Mouse (Mus musculus) stomach, embryonic 15.5 days (tissue): ENCODE measurements at regions not wholly inside any gene's neighbourhood (a gene's known extent, or its start where the extent isn't known, plus 50 kb on each side); places are given as distances from the start of the nearest gene placed in this dataset.

Source experiments
- ATAC-seq: fragments of 200-750 bp; cut with Nextera tagmentation; 2 replicates; pipeline ENCODE4 v1.8.0; 2017; ENCODE audit warnings: low read depth, moderate number of reproducible peaks, moderate TSS enrichment; ENCODE audit not compliant: insufficient read depth, low FRiP score
- H3K27ac ChIP-seq: fragments of 300-500 bp; sonication (generic); 2 replicates; pipeline ENCODE4 v1.5.1; 2015; ENCODE audit warnings: mild to moderate bottlenecking, inconsistent platforms
- H3K27me3 ChIP-seq: fragments of 300-500 bp; sonication (generic); replicated peaks from 2 replicates; pipeline ENCODE4 v1.6.1; 2015; ENCODE audit warnings: inconsistent platforms
- H3K36me3 ChIP-seq: fragments of 300-500 bp; sonication (generic); 2 replicates; pipeline ENCODE4 v1.6.1; 2015; ENCODE audit warnings: inconsistent platforms
- H3K4me1 ChIP-seq: fragments of 300-500 bp; sonication (generic); 2 replicates; pipeline ENCODE4 v1.6.1; 2015; ENCODE audit warnings: inconsistent platforms
- H3K4me2 ChIP-seq: fragments of 300-500 bp; sonication (generic); 2 replicates; pipeline ENCODE4 v1.6.1; 2015; ENCODE audit warnings: mild to moderate bottlenecking, inconsistent platforms
- H3K4me3 ChIP-seq: fragments of 300-500 bp; sonication (generic); replicated peaks from 2 replicates; pipeline ENCODE4 v1.5.1; 2015; ENCODE audit warnings: inconsistent platforms
- H3K9ac ChIP-seq: fragments of 300-500 bp; sonication (generic); 2 replicates; pipeline ENCODE4 v1.6.1; 2015; ENCODE audit warnings: inconsistent platforms
- H3K9me3 ChIP-seq: fragments of 300-500 bp; sonication (generic); 2 replicates; pipeline ENCODE4 v1.6.1; 2016; ENCODE audit warnings: inconsistent platforms
- WGBS: fragments of 180-500 bp; shearing (Covaris S2); methylation state at CpG from one replicate; pipeline ENCODE4 v1.1.7; 2015; 5-methylcytosine and 5-hydroxymethylcytosine counted together

DNA sequence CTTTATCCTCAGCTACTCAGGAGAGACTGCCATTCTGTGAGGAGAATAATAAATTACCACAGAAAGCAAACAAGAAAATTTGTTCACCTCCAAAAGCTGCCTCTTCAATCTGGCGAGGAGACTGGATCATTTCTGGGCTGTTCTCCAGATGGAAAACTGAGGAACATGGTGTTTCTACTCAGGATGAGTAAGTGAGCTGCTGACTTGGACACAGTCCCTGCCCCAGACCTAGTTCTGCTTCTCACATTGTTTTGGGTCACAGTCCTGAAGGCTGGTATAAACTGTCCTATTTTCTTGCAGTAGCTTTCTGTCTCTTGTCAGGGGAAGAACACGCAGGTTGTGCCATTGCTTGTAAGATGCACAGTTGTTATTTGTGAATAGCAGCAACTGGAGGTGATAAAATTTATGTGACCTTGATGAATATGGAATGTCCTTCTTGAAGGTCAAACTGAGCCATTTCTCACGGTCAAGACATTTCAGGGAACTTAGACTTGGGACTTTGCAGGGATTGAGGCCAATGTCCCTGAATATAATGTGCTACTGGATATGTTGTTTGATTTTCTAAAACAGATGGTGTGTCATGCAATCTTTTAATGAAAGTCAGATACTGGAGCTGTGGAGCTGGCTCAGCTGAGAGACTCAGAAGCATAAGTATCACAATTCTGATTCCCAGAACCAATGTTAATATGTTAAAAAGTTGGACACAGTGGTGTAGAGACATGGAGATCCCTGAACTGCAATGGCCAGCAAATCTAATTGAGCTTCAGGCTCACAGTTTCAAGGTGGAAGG lies 102.2 kb downstream of the Edn1 start:
- WGBS, result 69% methylated on average over 3 of the region's 3 CpGs
- Histone ChIP-seq H3K4me3 (no peak overlapping the region), H3K4me1 (no peaks in the 10 kb centered on the region), H3K9me3 (no peaks in the 10 kb centered on the region), H3K27me3 (no peaks in the 10 kb centered on the region), H3K27ac (no peak overlapping the region), H3K36me3 (no peaks in the 10 kb centered on the region), H3K9ac (no peak overlapping the region), H3K4me2 (no peak overlapping the region)
- ATAC-seq, result no peak

DNA sequence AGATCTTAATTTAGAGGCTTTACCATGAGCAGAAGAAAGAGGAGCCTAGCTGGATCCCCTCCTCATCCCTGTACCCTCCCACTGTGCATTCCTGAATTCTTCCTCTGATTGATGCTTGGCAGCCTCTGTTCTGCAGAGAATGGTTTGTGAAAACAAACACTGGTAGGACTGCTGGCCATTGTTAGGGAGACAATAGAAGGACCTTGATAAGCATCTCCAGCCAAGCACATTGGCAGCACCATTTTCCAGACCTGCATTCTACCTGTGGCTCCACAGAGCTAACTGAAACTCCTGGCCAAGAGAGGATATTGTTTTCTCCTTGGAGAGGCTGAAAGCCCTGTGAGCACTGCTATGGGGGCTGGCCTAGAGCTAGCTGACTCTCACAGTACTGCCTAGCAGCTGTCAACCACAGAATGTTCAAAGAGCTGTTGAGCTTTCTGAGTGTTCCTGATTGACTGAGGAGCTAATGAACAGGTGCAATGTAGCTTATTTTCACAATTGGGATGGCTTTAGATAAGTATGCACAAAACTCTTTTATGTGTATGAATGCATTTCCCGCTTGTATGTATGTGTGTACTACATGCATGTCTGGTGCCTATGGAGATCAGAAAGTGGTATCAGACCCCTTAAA lies 111.5 kb downstream of the Edn1 start:
- 84% methylated on average over 1 of the region's 1 CpGs for WGBS
- Histone ChIP-seq H3K4me3 (no peak overlapping the region), H3K4me2 (no peak overlapping the region), H3K27ac (no peak overlapping the region), H3K9me3 (no peaks in the 10 kb centered on the region), H3K36me3 (no peaks in the 10 kb centered on the region), H3K4me1 (no peaks in the 10 kb centered on the region), H3K27me3 (no peaks in the 10 kb centered on the region), H3K9ac (no peak overlapping the region)
- no peak for ATAC-seq

DNA sequence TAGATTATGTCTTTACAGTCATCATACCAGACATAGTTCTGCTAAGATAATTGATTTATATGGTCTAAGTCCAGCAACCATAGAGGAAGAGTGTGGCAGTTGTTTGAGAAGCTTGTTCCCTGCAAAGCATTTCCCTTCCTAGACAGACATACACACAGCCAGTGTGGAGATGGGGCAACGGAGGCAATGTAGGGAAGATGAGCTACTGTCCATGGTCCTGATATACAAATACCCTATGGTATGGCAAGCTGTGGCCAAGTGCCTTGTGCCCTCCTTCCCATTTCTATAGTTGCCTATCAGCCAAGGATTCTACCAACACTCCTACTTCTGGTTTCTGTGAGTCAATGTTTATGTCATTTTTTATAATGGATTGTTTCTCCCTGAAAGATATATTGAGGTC lies 145.6 kb downstream of the Edn1 start:
- Histone ChIP-seq H3K4me1 (no peaks in the 10 kb centered on the region), H3K27ac (no peak overlapping the region), H3K27me3 (no peaks in the 10 kb centered on the region), H3K9ac (no peak overlapping the region), H3K4me2 (no peak overlapping the region), H3K9me3 (no peaks in the 10 kb centered on the region), H3K4me3 (no peak overlapping the region), H3K36me3 (no peaks in the 10 kb centered on the region)
- WGBS, result 4% methylated on average over 1 of the region's 1 CpGs
- no peak for ATAC-seq

DNA sequence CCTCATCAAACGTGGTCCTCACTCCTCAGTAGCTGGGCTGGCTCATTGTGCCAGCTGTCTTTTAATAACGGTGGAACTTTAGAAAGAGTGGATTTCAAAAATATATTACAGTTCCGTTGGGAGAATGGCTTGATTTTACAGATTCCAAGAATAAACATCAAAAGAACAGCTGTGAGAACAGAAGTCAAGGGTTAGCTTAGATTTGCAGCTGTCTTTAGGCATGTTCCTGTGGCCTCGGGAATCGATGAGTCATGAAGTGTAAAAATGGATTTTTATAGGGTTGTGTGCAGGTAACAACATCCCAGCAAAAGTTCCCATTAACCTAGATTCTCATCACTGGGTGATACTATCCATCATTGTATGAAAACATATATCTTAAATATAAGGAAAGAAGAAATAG lies 152.4 kb downstream of the Edn1 start:
- Histone ChIP-seq H3K27me3 (no peaks in the 10 kb centered on the region), H3K9ac (no peak overlapping the region), H3K27ac (no peak overlapping the region), H3K4me1 (no peaks in the 10 kb centered on the region), H3K36me3 (no peaks in the 10 kb centered on the region), H3K4me3 (no peak overlapping the region), H3K4me2 (no peak overlapping the region), H3K9me3 (no peaks in the 10 kb centered on the region)
- no peak for ATAC-seq
- WGBS, result 64% methylated on average over 5 of the region's 5 CpGs

DNA sequence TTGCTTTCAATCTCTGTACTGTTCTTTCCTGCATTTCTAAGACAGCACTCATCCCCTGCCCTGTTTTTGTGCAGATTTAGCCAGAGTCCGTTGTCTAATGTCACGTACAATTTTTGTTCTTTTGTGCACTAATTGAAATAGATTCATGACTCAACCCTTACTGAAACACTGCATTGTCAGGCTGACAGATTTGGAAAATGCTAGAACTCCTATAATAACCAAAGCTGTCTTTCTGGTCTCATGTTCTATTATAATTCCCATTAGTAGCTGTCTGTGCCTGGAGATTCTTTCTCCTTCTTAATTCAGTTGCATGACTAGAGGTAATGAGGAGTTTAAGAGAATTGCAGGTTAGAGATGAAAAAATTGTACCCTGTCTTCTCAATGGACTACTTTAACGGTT lies 158.6 kb downstream of the Edn1 start:
- H3K36me3 ChIP-seq, result no peaks in the 10 kb centered on the region
- H3K4me2 ChIP-seq, result no peak overlapping the region
- H3K9me3 ChIP-seq, result no peaks in the 10 kb centered on the region
- no peak for ATAC-seq
- WGBS, result 73% methylated on average over 3 of the region's 3 CpGs
- no peaks in the 10 kb centered on the region for H3K4me1 ChIP-seq
- H3K4me3 ChIP-seq, result no peak overlapping the region
- H3K27ac ChIP-seq, result no peak overlapping the region
- no peak overlapping the region for H3K9ac ChIP-seq
- no peaks in the 10 kb centered on the region for H3K27me3 ChIP-seq

DNA sequence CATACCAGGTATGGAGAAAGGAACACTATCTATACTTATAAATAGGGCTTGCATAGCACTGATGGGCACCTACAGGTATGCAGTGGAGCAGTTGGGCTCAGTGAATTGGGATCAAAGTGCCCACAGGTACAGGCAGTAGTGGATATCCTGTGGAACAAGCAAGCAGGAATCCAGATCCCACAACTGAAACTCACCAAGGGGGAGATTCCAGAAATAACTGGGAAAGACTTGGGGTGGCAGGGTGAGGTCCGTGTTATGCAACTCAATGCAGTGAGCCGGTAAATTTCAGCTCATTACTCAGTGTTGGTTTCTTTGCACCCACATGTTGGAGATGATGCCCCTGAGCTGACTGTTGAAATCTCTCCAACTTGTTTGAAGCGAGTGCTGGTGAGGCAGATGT lies 177.5 kb downstream of the Edn1 start:
- Histone ChIP-seq H3K4me3 (no peak overlapping the region), H3K27me3 (no peaks in the 10 kb centered on the region), H3K36me3 (no peaks in the 10 kb centered on the region), H3K9me3 (no peaks in the 10 kb centered on the region), H3K4me2 (no peak overlapping the region), H3K4me1 (no peaks in the 10 kb centered on the region), H3K27ac (no peak overlapping the region), H3K9ac (no peak overlapping the region)
- no peak for ATAC-seq
- 83% methylated on average over 3 of the region's 3 CpGs for WGBS

DNA sequence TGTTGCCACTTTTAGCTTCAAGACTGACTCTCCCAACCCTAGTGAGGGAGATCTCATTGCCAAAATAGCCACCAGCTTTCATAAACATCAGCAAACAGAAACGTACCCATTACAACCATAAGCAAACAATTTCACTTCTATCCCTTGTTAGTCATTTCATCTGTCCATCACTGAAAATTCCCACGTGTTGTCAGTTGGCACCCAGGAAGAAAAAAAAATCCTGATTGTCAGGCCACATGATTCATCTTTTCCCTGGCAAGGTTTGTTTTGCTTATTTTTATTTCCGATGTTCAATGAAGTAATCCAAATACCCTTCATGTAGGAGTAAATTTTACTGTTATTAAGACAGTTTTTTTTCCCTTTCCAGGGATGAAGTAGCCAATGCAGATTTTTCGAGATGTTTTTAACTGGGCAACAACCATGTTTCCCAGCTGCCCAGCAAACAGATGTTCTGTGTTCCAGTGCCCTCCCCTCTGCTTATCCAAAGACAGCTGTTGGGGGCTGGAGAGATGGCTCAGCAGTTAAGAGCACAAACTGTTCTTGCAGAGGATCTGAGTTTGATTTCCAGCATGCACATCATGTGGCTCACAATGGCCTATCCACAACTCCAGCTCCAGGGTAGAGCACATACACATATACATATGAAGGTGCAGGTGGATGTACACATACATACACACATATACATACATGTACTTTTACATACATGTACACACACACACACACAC lies 189.3 kb upstream of the Phactr1 start:
- 56% methylated on average over 4 of the region's 4 CpGs for WGBS
- Histone ChIP-seq H3K9ac (no peak overlapping the region), H3K27ac (no peak overlapping the region), H3K4me2 (no peak overlapping the region), H3K4me1 (no peaks in the 10 kb centered on the region), H3K4me3 (no peak overlapping the region), H3K9me3 (no peaks in the 10 kb centered on the region), H3K27me3 (no peaks in the 10 kb centered on the region), H3K36me3 (no peaks in the 10 kb centered on the region)
- no peak for ATAC-seq

DNA sequence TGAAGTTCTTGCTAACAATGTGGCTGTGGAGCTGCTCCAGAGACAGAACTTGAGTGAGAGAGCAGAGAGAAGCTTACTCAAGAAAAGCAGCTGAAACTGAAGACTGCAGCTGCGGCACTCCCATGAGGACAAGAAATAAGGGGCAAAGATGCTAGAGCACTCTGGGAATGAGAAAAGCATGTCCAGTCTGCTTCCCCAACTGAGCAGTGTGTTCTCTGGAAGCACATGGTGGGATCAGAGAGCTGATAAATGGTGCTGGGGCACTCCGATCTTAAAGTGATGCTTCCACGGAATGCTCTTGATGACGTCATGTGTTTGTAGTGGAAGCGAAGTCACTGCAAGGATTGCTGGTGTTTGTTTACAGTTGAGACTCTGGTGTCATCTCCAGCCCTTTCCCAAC lies 186.1 kb upstream of the Phactr1 start:
- Histone ChIP-seq H3K27ac (no peak overlapping the region), H3K4me3 (no peak overlapping the region), H3K9me3 (no peaks in the 10 kb centered on the region), H3K4me2 (no peak overlapping the region), H3K27me3 (no peaks in the 10 kb centered on the region), H3K36me3 (no peaks in the 10 kb centered on the region), H3K9ac (no peak overlapping the region), H3K4me1 (no peaks in the 10 kb centered on the region)
- 51% methylated on average over 5 of the region's 5 CpGs for WGBS
- ATAC-seq, result no peak

DNA sequence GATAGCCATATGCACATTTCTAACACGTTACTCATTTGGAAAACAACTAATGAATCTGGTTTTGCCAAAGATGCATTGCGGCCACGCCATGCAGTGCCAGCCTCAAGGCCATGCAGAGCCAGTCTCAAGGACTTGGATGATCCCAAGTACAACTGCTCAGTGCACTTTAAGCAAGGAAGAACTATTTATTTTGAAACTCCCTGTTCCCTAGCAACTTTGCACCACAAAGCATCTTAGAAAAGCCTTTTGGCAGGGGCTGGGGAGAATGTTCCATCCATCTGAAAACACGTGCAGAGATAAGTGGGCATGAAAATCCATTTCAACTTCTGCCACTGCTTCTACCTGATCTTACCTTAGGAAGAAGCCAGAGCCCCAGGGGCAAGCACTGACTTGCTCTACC lies 182.1 kb upstream of the Phactr1 start:
- WGBS, result 70% methylated on average over 4 of the region's 4 CpGs

DNA sequence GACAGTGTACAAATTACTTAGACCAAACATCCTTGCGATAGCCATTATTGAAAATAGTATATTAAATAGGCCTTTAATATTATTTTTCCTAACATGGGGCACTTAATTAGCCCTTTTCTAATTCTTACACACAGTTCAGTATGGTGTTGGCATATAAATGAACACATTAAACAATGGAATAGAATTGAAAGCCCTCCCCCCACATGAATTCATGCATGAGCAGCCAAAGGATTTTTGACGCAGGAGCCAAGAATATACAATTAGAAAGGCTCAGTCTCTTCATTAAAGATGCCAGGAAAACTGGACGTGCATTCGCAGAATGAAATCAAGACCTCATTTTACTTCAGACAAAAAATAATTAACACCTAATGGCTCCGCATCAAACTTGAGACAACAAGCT lies 172.9 kb upstream of the Phactr1 start:
- Histone ChIP-seq H3K36me3 (no peaks in the 10 kb centered on the region), H3K9me3 (no peaks in the 10 kb centered on the region), H3K4me1 (no peaks in the 10 kb centered on the region), H3K27ac (no peak overlapping the region), H3K4me2 (no peak overlapping the region), H3K9ac (no peak overlapping the region), H3K27me3 (no peaks in the 10 kb centered on the region), H3K4me3 (no peak overlapping the region)
- WGBS, result 91% methylated on average over 5 of the region's 5 CpGs
- no peak for ATAC-seq

More for the DNA sequence above, 182.1 kb upstream of the Phactr1 start:
- Histone ChIP-seq H3K4me2 (no peak overlapping the region), H3K27me3 (no peaks in the 10 kb centered on the region), H3K36me3 (no peaks in the 10 kb centered on the region), H3K4me3 (no peak overlapping the region), H3K27ac (no peak overlapping the region), H3K9me3 (no peaks in the 10 kb centered on the region), H3K9ac (no peak overlapping the region), H3K4me1 (no peaks in the 10 kb centered on the region)
- no peak for ATAC-seq

DNA sequence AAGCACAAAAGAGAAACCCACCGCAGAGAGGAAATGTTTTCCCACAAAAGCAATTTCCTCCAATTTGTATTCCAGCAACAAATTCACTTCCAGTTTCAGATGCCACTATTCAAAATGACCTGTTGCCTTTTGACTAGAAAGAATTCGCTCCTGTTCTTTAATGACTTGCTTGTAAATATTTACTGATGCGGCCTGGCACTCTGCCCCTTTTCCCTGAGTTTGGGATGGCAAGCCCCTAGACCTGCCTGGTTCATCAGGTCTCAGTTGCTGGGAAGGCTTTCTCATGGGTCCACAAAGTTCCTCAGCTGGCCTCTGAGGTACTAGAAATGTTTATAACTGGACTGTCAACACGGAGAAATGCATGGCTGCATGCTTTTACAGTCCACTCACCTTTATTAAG lies 161.7 kb upstream of the Phactr1 start:
- no peak for ATAC-seq
- H3K4me1 ChIP-seq, result peaks cover 3% of the 10 kb centered on the region; the same call in 1 of the 2 replicates
- no peaks in the 10 kb centered on the region for H3K27me3 ChIP-seq
- H3K27ac ChIP-seq, result no peak overlapping the region
- H3K9me3 ChIP-seq, result no peaks in the 10 kb centered on the region
- H3K9ac ChIP-seq, result no peak overlapping the region
- no peak overlapping the region for H3K4me2 ChIP-seq
- H3K4me3 ChIP-seq, result no peak overlapping the region
- 47% methylated on average over 4 of the region's 4 CpGs for WGBS
- H3K36me3 ChIP-seq, result no peaks in the 10 kb centered on the region

DNA sequence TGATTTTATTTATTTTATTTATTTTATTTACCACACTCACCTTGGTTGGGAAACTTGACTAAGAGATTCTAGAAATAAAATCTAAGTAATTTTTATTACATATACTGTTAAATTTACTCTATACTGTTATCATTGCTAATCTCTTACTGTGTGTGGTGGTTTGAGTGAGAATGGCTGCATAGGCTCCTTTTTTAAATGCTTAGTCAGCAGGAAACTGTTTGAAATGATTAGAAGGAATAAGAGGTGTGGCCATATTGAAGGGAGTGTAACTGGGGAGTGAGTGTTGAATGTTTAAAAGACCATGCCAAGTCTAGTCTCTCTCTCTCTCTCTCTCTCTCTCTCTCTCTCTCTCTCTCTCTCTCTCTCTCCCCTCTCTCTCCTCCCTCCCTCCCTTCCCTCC lies 157.9 kb upstream of the Phactr1 start:
- Histone ChIP-seq H3K4me2 (no peak overlapping the region), H3K9me3 (no peaks in the 10 kb centered on the region), H3K27ac (no peak overlapping the region), H3K36me3 (no peaks in the 10 kb centered on the region), H3K4me3 (no peak overlapping the region), H3K4me1 (peaks cover 13% of the 10 kb centered on the region; the same call in 1 of the 2 replicates), H3K9ac (no peak overlapping the region), H3K27me3 (no peaks in the 10 kb centered on the region)
- no peak for ATAC-seq
